Mouse (Mus musculus): ENCODE measurements around the gene Rsph10b.

Rsph10b gene

GRCm38 (mm10) chr5:143936156-143936555, 3.3 kb downstream of the Rsph10b start:
- no peak for DNase-seq (ENCODE audit: low spot score)

GRCm38 (mm10) chr5:143941588-143941987, 8.8 kb downstream of the Rsph10b start:
- no peak for DNase-seq (ENCODE audit: low spot score)

GRCm38 (mm10) chr5:143943231-143944125, 10.6 kb downstream of the Rsph10b start:
- DNase-seq (ENCODE audit: low spot score): no peak

- no peak for DNase-seq (ENCODE audit: low spot score)
Observed at GRCm38 (mm10) chr5:143948361-143948760, 15.5 kb downstream of the Rsph10b start.

GRCm38 (mm10) chr5:143950016-143950415, 17.2 kb downstream of the Rsph10b start:
- DNase-seq (ENCODE audit: low spot score): no peak

- DNase-seq (ENCODE audit: low spot score): no peak
Observed at GRCm38 (mm10) chr5:143957101-143957500, 24.3 kb downstream of the Rsph10b start.

GRCm38 (mm10) chr5:143959551-143959950, 26.7 kb downstream of the Rsph10b start:
- DNase-seq (ENCODE audit: low spot score): no peak

- no peak for DNase-seq (ENCODE audit: low spot score)
Observed at GRCm38 (mm10) chr5:143961176-143961575, 28.3 kb downstream of the Rsph10b start.

- DNase-seq (ENCODE audit: low spot score): no peak
Observed at GRCm38 (mm10) chr5:143965586-143966345, 32.9 kb downstream of the Rsph10b start.

- DNase-seq (ENCODE audit: low spot score): no peak
Observed at GRCm38 (mm10) chr5:143966671-143967070, 33.8 kb downstream of the Rsph10b start.

- no peak for DNase-seq (ENCODE audit: low spot score)
Observed at GRCm38 (mm10) chr5:143972628-143973027, 39.8 kb downstream of the Rsph10b start.

- peak; percentile 59 for DNase-seq (ENCODE audit: low spot score)
Observed at GRCm38 (mm10) chr5:143974931-143975630, 42.2 kb downstream of the Rsph10b start.

- no peak for DNase-seq (ENCODE audit: low spot score)
Observed at GRCm38 (mm10) chr5:143975631-143975933, 42.7 kb downstream of the Rsph10b start.

- DNase-seq (ENCODE audit: low spot score): no peak
Observed at GRCm38 (mm10) chr5:143976232-143976631, 43.4 kb downstream of the Rsph10b start.

GRCm38 (mm10) chr5:143976726-143977431, 44.0 kb downstream of the Rsph10b start:
- DNase-seq (ENCODE audit: low spot score): no peak

- DNase-seq (ENCODE audit: low spot score): peak; percentile 24
Observed at GRCm38 (mm10) chr5:143980858-143981257, 48.0 kb downstream of the Rsph10b start.

GRCm38 (mm10) chr5:143982361-143982760, 49.5 kb downstream of the Rsph10b start:
- DNase-seq (ENCODE audit: low spot score): no peak

- DNase-seq (ENCODE audit: low spot score): no peak
Observed at GRCm38 (mm10) chr5:143985381-143985780, 52.5 kb downstream of the Rsph10b start.

GRCm38 (mm10) chr5:143987596-143987995, 54.8 kb downstream of the Rsph10b start:
- DNase-seq (ENCODE audit: low spot score): no peak

GRCm38 (mm10) chr5:143989046-143989445, 56.2 kb downstream of the Rsph10b start:
- no peak for DNase-seq (ENCODE audit: low spot score)

GRCm38 (mm10) chr5:143990086-143990485, 57.3 kb downstream of the Rsph10b start:
- no peak for DNase-seq (ENCODE audit: low spot score)

GRCm38 (mm10) chr5:143992661-143993060, 59.8 kb downstream of the Rsph10b start:
- no peak for DNase-seq (ENCODE audit: low spot score)

Measured in urinary bladder, postnatal 14 days (tissue).